Mouse (Mus musculus) stomach, embryonic 16.5 days (tissue): ENCODE results near the gene Med9. TPM values are rescaled to one million over a fixed set of nuclear protein-coding genes. Genes with fewer than 3 reads are reported as not detected.
A peak's percentile ranks its signal among the peaks of the same experiment; 100 is the strongest.
"Not testable (repeated sequence)": the region's sequence is repeated elsewhere in the genome, so short reads cannot be mapped to it uniquely, and the experiment has no call there.

Source experiments
- ATAC-seq: fragments of 200-750 bp; cut with Nextera tagmentation; 2 replicates; pipeline ENCODE4 v1.8.0; 2017; ENCODE audit warnings: moderate number of reproducible peaks, moderate TSS enrichment; ENCODE audit not compliant: insufficient read depth, low FRiP score
- H3K27ac ChIP-seq: fragments of 300-500 bp; sonication (generic); 2 replicates; pipeline ENCODE4 v1.5.1; 2014; ENCODE audit warnings: low read length
- H3K27me3 ChIP-seq: fragments of 300-500 bp; sonication (generic); 2 replicates; pipeline ENCODE4 v1.6.1; 2014; ENCODE audit warnings: low read length, control low read depth, mixed read lengths; ENCODE audit not compliant: control insufficient read depth, insufficient read depth
- H3K36me3 ChIP-seq: fragments of 300-500 bp; sonication (generic); 2 replicates; pipeline ENCODE4 v1.6.1; 2014; ENCODE audit warnings: low read length; ENCODE audit not compliant: control insufficient read depth, insufficient read depth
- H3K4me1 ChIP-seq: fragments of 300-500 bp; sonication (generic); 2 replicates; pipeline ENCODE4 v1.6.1; 2014; ENCODE audit warnings: low read length, control low read depth, mixed read lengths; ENCODE audit not compliant: control insufficient read depth, insufficient read depth
- H3K4me2 ChIP-seq: fragments of 300-500 bp; sonication (generic); 2 replicates; pipeline ENCODE4 v1.6.1; 2014; ENCODE audit warnings: low read depth, low read length, mixed read lengths
- H3K4me3 ChIP-seq: fragments of 300-500 bp; sonication (generic); replicated peaks from 2 replicates; pipeline ENCODE4 v1.5.1; 2014; ENCODE audit warnings: mild to moderate bottlenecking, low read length
- H3K9ac ChIP-seq: fragments of 300-500 bp; sonication (generic); 2 replicates; pipeline ENCODE4 v1.6.1; 2014; ENCODE audit warnings: low read length
- H3K9me3 ChIP-seq: fragments of 300-500 bp; sonication (generic); replicated peaks from 2 replicates; pipeline ENCODE4 v1.6.1; 2016; ENCODE audit warnings: low read length, control low read depth; ENCODE audit not compliant: control insufficient read depth
- WGBS: fragments of 180-500 bp; shearing (Covaris S2); extraction: QIAGEN DNeasy Blood & Tissue Kit; methylation state at CpG from one replicate; pipeline ENCODE4 v1.1.7; 2014; 5-methylcytosine and 5-hydroxymethylcytosine counted together
- polyA plus RNA-seq: library from polyadenylated mRNA; unstranded; fragments of >200 nt; fragmentation: Nextera tagmentation; extraction: Ambion mirVana; gene quantifications from 2 replicates; pipeline ENCODE4 v1.2.1, GENCODE M21; 2015

The Med9 gene
- polyA plus RNA-seq, 1 experiment from 2014 or later: 35.7 TPM

GRCm38 (mm10) chr11:59937615-59938014 lies 10.4 kb upstream of the Med9 start:
- no peak for ATAC-seq
- Histone ChIP-seq H3K36me3 (no peaks in the 10 kb centered on the region), H3K4me2 (no peak overlapping the region), H3K9ac (no peak overlapping the region), H3K27me3 (no peaks in the 10 kb centered on the region), H3K4me1 (no peaks in the 10 kb centered on the region; the same call in none of the 2 replicates), H3K4me3 (no peak overlapping the region), H3K9me3 (no peaks in the 10 kb centered on the region), H3K27ac (no peak overlapping the region)
- 35% methylated on average over 2 of the region's 2 CpGs for WGBS

GRCm38 (mm10) chr11:59939821-59940220 lies 8.2 kb upstream of the Med9 start:
- Histone ChIP-seq H3K36me3 (no peaks in the 10 kb centered on the region), H3K9ac (no peak overlapping the region), H3K4me2 (no peak overlapping the region), H3K4me1 (no peaks in the 10 kb centered on the region), H3K27ac (no peak overlapping the region), H3K4me3 (no peak overlapping the region), H3K27me3 (no peaks in the 10 kb centered on the region), H3K9me3 (no peaks in the 10 kb centered on the region)
- no peak for ATAC-seq
- WGBS: 84% methylated on average over 1 of the region's 1 CpGs

- Histone ChIP-seq H3K4me2 (no peak overlapping the region), H3K27me3 (no peaks in the 10 kb centered on the region), H3K9ac (no peak overlapping the region), H3K4me1 (no peaks in the 10 kb centered on the region), H3K27ac (no peak overlapping the region), H3K4me3 (no peak overlapping the region), H3K36me3 (no peaks in the 10 kb centered on the region), H3K9me3 (no peaks in the 10 kb centered on the region)
- WGBS: 65% methylated on average over 3 of the region's 3 CpGs
- ATAC-seq: no peak
Measured at GRCm38 (mm10) chr11:59940645-59941044, 7.4 kb upstream of the Med9 start.

- no peaks in the 10 kb centered on the region for H3K36me3 ChIP-seq
- no peaks in the 10 kb centered on the region for H3K27me3 ChIP-seq
- no peaks in the 10 kb centered on the region for H3K9me3 ChIP-seq
- no peak; the same call in 1 of the 2 replicates for ATAC-seq
- no peak overlapping the region for H3K27ac ChIP-seq
- no peak overlapping the region for H3K4me2 ChIP-seq
- H3K4me3 ChIP-seq: no peak overlapping the region
- no peak overlapping the region for H3K9ac ChIP-seq
- H3K4me1 ChIP-seq: no peaks in the 10 kb centered on the region
- 13% methylated on average over 3 of the region's 3 CpGs for WGBS
Measured at GRCm38 (mm10) chr11:59941391-59941790, 6.6 kb upstream of the Med9 start.

- not testable (repeated sequence) for ATAC-seq, H3K9me3 ChIP-seq, H3K27ac ChIP-seq, H3K27me3 ChIP-seq, H3K4me3 ChIP-seq, H3K36me3 ChIP-seq, H3K9ac ChIP-seq, H3K4me2 ChIP-seq
- 89% methylated on average over 9 of the region's 10 CpGs for WGBS
- peaks cover 13% of the 10 kb centered on the region for H3K4me1 ChIP-seq
Measured at GRCm38 (mm10) chr11:59944855-59945254, 3.2 kb upstream of the Med9 start.

GRCm38 (mm10) chr11:59948401-59948767 lies 378 bp downstream of the Med9 start:
- peak overlapping the region; percentile 98 for H3K9ac ChIP-seq
- peaks cover 13% of the 10 kb centered on the region for H3K4me1 ChIP-seq
- no peaks in the 10 kb centered on the region for H3K9me3 ChIP-seq
- H3K27ac ChIP-seq: peak overlapping the region; percentile 69
- peak overlapping the region; percentile 73 for H3K4me2 ChIP-seq
- no peaks in the 10 kb centered on the region for H3K27me3 ChIP-seq
- 0 out of 2 replicates have a peak, but pooled peaks have one; percentile 22 for ATAC-seq
- peak overlapping the region; percentile 93 for H3K4me3 ChIP-seq
- 2% methylated on average over 16 of the region's 16 CpGs for WGBS
- no peaks in the 10 kb centered on the region for H3K36me3 ChIP-seq

GRCm38 (mm10) chr11:59952892-59953291 lies 4.9 kb downstream of the Med9 start:
- Histone ChIP-seq H3K27me3 (no peaks in the 10 kb centered on the region), H3K36me3 (no peaks in the 10 kb centered on the region), H3K9ac (no peak overlapping the region), H3K4me1 (peaks cover 8% of the 10 kb centered on the region), H3K4me3 (no peak overlapping the region), H3K4me2 (no peak overlapping the region), H3K27ac (no peak overlapping the region), H3K9me3 (no peaks in the 10 kb centered on the region)
- 85% methylated on average over 14 of the region's 14 CpGs for WGBS
- ATAC-seq: no peak

GRCm38 (mm10) chr11:59956749-59957148 lies 8.7 kb downstream of the Med9 start:
- H3K9me3 ChIP-seq: no peaks in the 10 kb centered on the region
- no peak overlapping the region for H3K4me2 ChIP-seq
- no peaks in the 10 kb centered on the region for H3K27me3 ChIP-seq
- no peak overlapping the region for H3K4me3 ChIP-seq
- no peak overlapping the region for H3K27ac ChIP-seq
- no peaks in the 10 kb centered on the region for H3K36me3 ChIP-seq
- 83% methylated on average over 6 of the region's 6 CpGs for WGBS
- no peaks in the 10 kb centered on the region; the same call in 1 of the 2 replicates for H3K4me1 ChIP-seq
- no peak for ATAC-seq
- no peak overlapping the region for H3K9ac ChIP-seq

GRCm38 (mm10) chr11:59959453-59959852 lies 11.4 kb downstream of the Med9 start:
- Histone ChIP-seq H3K27ac (no peak overlapping the region), H3K4me3 (no peak overlapping the region), H3K36me3 (no peaks in the 10 kb centered on the region), H3K9ac (no peak overlapping the region), H3K4me1 (peaks cover 11% of the 10 kb centered on the region), H3K27me3 (peaks cover 13% of the 10 kb centered on the region), H3K4me2 (no peak overlapping the region), H3K9me3 (no peaks in the 10 kb centered on the region)
- no peak for ATAC-seq
- 69% methylated on average over 4 of the region's 4 CpGs for WGBS
